Mouse (Mus musculus) WW6 (cell line): Measurements from ENCODE around the gene Myzap.

Experiments used
- DNase-seq: peaks from one replicate; pipeline ENCODE4 v3.0.0-alpha.2; 2013; ENCODE audit warnings: low read depth, low spot score

Gene Myzap

GRCm38 (mm10) chr9:71604914-71605635 lies 12.9 kb upstream of the Myzap start:
- DNase-seq = no peak

- DNase-seq = no peak
These were observed 7.7 kb upstream of the Myzap start for GRCm38 (mm10) chr9:71599861-71600260.

- no peak for DNase-seq
These were observed 4.7 kb upstream of the Myzap start for GRCm38 (mm10) chr9:71596888-71597287.

- DNase-seq = no peak
These were observed 571 bp upstream of the Myzap start for GRCm38 (mm10) chr9:71592577-71593285.

- no peak for DNase-seq
These were observed 1.1 kb downstream of the Myzap start for GRCm38 (mm10) chr9:71591106-71591505.

GRCm38 (mm10) chr9:71589771-71590170 lies 2.4 kb downstream of the Myzap start:
- DNase-seq = no peak

GRCm38 (mm10) chr9:71588930-71589592 lies 3.1 kb downstream of the Myzap start:
- no peak for DNase-seq

GRCm38 (mm10) chr9:71586408-71586807 lies 5.8 kb downstream of the Myzap start:
- no peak for DNase-seq

GRCm38 (mm10) chr9:71582771-71583170 lies 9.4 kb downstream of the Myzap start:
- no peak for DNase-seq

GRCm38 (mm10) chr9:71578896-71579564 lies 13.1 kb downstream of the Myzap start:
- no peak for DNase-seq

GRCm38 (mm10) chr9:71574440-71574839 lies 17.7 kb downstream of the Myzap start:
- DNase-seq = no peak

- DNase-seq = no peak
These were observed 18.3 kb downstream of the Myzap start for GRCm38 (mm10) chr9:71573771-71574340.

GRCm38 (mm10) chr9:71571150-71571633 lies 21.0 kb downstream of the Myzap start:
- DNase-seq = no peak

GRCm38 (mm10) chr9:71570170-71570569 lies 22.0 kb downstream of the Myzap start:
- DNase-seq = no peak

GRCm38 (mm10) chr9:71568323-71568942 lies 23.7 kb downstream of the Myzap start:
- no peak for DNase-seq

GRCm38 (mm10) chr9:71567391-71567790 lies 24.8 kb downstream of the Myzap start:
- DNase-seq = no peak

- DNase-seq = no peak
These were observed 25.4 kb downstream of the Myzap start for GRCm38 (mm10) chr9:71566763-71567162.

GRCm38 (mm10) chr9:71557737-71558136 lies 34.4 kb downstream of the Myzap start:
- no peak for DNase-seq

GRCm38 (mm10) chr9:71554001-71554400 lies 38.2 kb downstream of the Myzap start:
- no peak for DNase-seq

GRCm38 (mm10) chr9:71550176-71550575 lies 42.0 kb downstream of the Myzap start:
- no peak for DNase-seq

GRCm38 (mm10) chr9:71547704-71548275 lies 44.4 kb downstream of the Myzap start:
- DNase-seq = no peak
